Mouse (Mus musculus) adrenal gland, adult 8-10 months (tissue): Measurements from ENCODE around the gene Atpaf1. TPM values are rescaled to one million over a fixed set of nuclear protein-coding genes. Genes with fewer than 3 reads are reported as not detected.

Experiments used
- DNase-seq: peaks from one replicate; pipeline ENCODE4 v3.0.0; 2022
- total RNA-seq, 4 experiments: library from RNA; stranded (reverse); gene quantifications; 2 replicates each; pipeline ENCODE4 v1.2.4; 2022

The Atpaf1 gene
- 10 to 100 TPM; 58.4 to 89.8 (median 74.5) TPM for total RNA-seq

- peak; percentile 53 for DNase-seq
These were observed at the start of gene Atpaf1 for GRCm38 (mm10) chr4:115784769-115785510. Gene Atpaf1, plus strand, starts transcription at chr4:115784812.

DNA sequence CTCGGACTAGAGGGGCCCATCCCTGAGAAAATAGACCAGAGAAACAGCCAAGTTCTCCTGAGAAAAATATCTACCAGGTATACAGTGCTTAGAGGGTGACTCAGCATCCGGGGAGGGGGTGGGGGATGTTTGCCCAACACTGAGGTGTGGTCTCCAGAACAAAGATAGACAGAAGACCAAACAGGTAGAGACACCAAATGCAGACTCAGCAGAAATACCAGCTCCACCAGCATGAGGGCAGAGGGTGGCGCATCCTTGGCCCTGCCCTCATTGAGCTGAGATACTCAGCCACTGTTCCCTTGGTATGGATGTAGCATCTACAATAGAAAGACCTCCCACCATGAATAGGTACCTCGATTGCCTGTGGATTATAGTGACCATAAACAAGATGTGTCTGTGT lies 49.7 kb upstream of the Atpaf1 start:
- DNase-seq: no peak

GRCm38 (mm10) chr4:115737551-115738041 lies 47.0 kb upstream of the Atpaf1 start, which contains the start of gene Efcab14:
Gene Efcab14, plus strand, starts transcription at chr4:115737744.
- DNase-seq: peak; percentile 98

- DNase-seq: no peak
These were observed 46.1 kb upstream of the Atpaf1 start for GRCm38 (mm10) chr4:115738481-115738985.

GRCm38 (mm10) chr4:115742658-115743057 lies 42.0 kb upstream of the Atpaf1 start:
- no peak for DNase-seq

DNA sequence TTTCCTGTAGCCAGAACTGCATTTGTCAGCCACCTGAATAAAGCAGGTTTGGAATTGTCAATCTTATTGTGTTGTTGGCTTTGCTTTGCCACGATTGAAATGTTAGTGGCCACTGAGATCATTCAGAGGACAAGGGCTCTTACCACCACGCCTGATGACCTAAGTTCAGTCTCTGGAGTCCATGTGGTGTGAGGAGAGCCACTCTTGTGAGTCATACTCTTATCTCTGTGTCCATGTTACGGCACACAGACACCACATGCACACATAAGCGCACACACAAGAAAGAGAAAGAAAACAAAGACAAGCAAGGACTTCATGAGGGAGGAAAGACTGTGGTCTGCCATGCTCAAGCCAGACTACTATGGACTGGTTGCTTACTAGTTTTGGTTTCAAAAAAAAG lies 41.5 kb upstream of the Atpaf1 start:
- DNase-seq: peak; percentile 24

GRCm38 (mm10) chr4:115748181-115748580 lies 36.4 kb upstream of the Atpaf1 start:
- DNase-seq: no peak

- DNase-seq: no peak
These were observed 35.3 kb upstream of the Atpaf1 start for GRCm38 (mm10) chr4:115749336-115749735.

GRCm38 (mm10) chr4:115754101-115754500 lies 30.5 kb upstream of the Atpaf1 start:
- no peak for DNase-seq

GRCm38 (mm10) chr4:115754851-115755250 lies 29.8 kb upstream of the Atpaf1 start:
- DNase-seq: no peak

GRCm38 (mm10) chr4:115761206-115761605 lies 23.4 kb upstream of the Atpaf1 start:
- peak; percentile 36 for DNase-seq

- DNase-seq: no peak
These were observed 20.0 kb upstream of the Atpaf1 start for GRCm38 (mm10) chr4:115764581-115764980.

DNA sequence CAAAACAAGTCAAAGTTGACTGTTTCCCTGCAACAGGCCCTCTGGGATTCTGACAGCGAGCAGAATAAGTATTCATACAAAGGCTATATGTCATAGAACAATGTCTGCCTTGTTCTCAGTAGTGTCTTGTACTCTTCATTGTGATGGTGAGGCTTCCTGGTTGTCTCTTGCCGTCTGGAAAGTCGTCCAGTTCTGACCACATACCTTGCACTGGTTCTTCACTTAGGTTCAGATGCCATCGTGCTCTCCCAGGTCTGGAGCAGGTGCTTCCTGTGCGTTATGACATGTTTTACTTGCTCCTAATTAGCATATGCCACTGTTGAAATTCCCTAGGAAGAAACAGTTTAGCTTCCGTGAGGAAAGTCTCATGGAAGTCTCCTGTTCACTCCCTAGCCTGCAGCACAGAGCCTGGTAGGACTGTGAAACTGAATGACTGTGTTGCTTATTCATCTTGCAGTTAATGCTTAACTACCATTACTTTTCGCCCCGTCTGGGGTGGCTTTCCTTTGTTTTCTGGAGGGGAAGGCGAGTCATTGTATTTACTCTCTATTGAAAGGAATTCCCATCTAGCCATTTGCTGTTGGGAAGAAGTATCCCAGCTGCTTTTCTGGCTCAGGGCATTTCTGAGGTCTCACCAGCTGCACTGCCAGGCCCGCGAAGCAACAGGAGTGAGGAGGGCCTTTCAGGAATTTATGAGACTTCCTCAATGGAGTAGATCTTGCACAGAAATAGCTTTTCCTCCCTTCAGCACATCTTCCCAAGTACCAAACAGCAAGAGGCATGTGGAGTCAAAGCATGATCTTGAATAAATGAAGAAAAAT lies 16.8 kb upstream of the Atpaf1 start:
- no peak for DNase-seq

DNA sequence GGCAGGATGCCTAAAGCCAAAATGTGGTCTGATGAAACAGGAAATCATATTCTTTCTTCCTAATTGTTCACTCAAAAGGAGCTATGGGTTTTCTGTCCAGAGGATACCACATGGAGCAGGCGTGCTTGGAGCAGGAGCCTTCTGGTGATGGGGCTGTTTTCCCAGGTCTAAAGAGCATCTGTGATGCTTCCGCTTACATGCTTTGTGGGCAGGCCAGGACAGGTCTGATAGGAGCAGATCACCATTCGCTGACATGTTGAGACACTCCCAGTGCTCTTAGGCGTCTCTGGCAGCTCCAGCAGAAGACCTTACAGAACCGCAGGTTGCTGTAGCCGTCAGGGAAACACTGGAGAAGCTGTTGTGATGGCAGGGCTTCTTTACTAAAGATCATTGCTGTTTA lies 9.6 kb upstream of the Atpaf1 start:
- DNase-seq: no peak

DNA sequence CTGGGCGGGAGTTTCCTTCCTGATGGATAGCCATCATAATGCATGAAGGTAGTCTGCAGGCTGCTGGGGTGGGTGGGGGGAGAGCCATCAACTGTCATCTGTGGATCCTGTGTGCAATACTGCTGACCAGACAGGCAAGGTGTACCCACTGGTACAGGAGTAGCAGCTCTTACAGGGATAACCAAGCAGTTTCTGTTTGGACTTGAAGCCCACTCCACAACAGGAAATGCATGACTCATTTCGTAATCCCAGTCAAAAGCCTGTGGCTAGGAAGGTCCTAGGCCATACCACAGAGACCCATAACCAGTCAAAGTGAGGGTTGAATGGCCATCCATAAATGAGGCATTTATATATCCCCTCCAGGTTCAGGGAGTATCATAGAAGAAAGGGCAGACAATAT lies 7.0 kb upstream of the Atpaf1 start:
- no peak for DNase-seq

DNA sequence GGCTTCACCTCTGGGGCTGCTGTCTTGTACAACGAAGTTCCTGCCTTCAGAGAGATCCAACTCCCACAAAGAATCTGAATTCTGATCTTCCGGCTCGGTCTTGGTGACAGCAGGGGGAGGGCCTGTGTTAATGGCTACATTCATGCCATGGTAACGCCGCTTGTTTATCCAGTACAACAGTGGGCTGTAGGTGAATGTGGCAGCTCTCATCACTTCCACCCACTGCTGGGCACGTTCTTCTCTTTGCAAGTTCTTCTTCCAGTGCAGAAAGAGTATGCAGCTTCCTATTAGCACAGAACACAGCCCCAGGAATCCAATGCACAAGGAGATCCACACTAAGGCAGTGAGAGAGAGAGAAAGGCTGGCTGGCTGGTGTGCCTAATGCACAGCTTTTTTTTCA lies 4.3 kb upstream of the Atpaf1 start:
- DNase-seq: no peak

- DNase-seq: no peak
These were observed 3.7 kb upstream of the Atpaf1 start, which contains the start of gene Tex38 for GRCm38 (mm10) chr4:115780918-115781317. Gene Tex38, minus strand, starts transcription at chr4:115781018.

GRCm38 (mm10) chr4:115782026-115782805 lies 2.4 kb upstream of the Atpaf1 start:
- peak; percentile 60 for DNase-seq

GRCm38 (mm10) chr4:115785511-115786034 lies 961 bp downstream of the Atpaf1 start:
- no peak for DNase-seq

DNA sequence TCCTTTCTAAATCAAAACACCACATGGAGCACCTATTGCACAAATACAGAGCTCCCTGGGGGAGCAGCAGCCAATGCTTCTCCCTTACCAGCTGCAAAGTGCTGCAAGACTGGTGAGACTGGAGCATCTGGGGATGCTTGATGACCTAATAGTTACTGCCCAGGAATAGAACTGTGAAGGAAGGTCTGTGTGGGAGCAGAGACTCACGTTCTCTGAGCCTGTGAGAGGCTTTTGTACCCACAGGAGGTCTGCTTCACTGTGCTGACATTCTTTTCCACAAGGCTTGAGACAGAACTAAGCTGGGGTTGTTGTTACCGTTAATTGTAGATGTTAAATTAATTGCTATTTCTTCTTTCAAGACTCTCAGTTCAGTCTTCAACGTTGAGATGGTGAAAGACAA lies 6.3 kb downstream of the Atpaf1 start:
- no peak for DNase-seq

- DNase-seq: no peak
These were observed 10.7 kb downstream of the Atpaf1 start for GRCm38 (mm10) chr4:115795360-115795759.

DNA sequence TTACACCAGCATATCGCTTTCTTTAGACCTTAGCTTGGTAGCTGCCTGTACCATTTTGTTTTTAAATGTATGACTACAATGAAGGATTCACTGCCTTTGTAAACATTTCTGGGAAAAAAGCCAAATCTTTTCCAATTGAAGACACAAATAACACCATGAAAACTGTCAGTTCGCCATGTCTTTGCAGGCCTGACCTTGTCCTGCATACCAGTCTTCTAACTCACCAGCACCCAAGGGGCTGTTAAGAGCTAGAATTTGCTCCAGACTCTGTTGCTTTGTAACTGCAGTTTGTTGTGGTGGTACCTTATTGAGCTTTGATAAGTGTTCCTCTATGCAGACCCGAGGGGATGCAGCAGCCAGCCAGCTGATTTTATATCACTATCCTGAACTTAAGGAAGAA lies 15.4 kb downstream of the Atpaf1 start:
- DNase-seq: peak; percentile 64
